Mouse (Mus musculus) naive thymus-derived CD4-positive, alpha-beta T cell, adult 2 months (primary cell): ENCODE data around the gene Pcif1.
A peak's percentile ranks its signal among the peaks of the same experiment; 100 is the strongest.

Experiments used
- DNase-seq: peaks from one replicate; pipeline ENCODE4 v3.0.0-alpha.2; 2011; ENCODE audit warnings: low read depth

The Pcif1 gene

DNA sequence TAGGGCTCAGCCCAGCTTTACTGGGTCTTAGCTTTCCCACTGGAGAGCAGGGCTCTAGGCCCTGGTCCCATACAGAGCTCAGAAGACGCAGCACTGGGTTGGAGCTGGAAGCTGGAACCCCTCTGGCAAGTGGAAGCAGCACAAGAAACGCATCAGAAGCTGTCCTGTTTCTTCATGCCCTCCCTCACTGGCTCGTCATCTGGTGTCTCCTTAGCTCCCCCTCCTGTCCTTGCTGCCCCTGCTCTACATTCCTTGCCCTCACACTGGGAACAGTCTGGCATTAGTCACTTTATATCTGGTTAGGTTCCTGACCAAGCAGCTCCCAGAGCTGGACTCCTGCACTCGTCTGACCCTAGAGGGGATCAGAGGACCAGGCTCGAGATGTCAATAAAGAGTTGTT is 14.9 kb downstream of the Pcif1 start:
- no peak for DNase-seq

DNA sequence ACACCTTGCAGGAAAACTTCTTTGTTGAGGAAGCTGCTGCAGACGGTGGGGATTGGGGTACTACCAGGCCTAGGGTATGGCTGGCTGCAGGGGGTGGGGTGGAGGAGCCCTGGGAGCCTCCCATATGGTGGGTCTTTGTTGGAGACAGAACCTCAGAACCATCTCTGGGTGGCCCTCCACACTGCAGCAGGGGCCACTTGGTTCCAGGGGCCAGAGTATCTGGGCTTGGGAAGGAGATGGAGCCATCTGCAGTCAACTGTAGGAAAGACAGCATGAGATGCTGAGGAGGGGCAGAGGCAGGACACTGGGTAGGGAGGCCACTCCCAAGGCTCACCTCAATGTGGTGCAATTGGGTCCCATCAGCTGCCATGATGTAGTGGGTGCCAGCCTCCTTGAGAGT is 15.5 kb downstream of the Pcif1 start:
- DNase-seq: no peak

DNA sequence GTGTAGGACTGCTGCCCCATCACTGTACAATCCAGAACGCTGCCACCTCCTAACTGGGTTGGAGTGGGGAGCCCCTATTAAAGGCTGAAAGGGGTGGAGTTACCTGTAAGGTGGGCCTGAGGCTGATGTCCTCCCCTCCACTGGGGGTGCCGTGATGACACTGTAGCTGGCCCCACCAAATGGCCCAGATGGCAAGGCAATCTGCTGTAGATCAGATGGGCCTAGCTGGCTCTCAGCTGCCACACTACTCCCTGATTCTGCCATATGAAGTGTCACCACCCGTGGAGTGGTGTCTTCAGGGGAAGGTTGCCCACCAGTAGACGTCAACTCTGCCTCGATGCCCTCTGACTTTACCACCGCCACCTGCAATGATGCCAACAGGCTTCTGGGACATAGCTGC is 16.8 kb downstream of the Pcif1 start:
- DNase-seq: no peak

DNA sequence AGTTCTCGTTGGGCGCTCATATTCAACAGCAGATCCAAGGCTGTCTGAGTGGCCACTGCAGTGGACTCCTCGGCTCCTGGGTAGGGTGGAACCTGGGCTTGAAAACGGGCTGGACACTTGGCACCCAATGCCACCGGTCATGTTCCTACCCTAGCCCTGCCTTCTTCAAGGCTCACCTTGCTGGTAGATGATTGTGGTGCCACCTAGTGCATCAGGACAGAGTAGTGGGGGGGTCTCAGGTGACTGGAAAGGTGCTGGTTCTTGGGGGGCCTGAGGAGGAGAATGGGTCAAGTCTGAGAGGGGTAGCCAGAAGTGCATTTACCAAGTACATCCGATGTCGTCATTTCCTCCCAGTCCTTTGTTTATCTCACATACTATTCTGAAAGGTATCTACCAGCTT is 18.9 kb downstream of the Pcif1 start:
- no peak for DNase-seq

DNA sequence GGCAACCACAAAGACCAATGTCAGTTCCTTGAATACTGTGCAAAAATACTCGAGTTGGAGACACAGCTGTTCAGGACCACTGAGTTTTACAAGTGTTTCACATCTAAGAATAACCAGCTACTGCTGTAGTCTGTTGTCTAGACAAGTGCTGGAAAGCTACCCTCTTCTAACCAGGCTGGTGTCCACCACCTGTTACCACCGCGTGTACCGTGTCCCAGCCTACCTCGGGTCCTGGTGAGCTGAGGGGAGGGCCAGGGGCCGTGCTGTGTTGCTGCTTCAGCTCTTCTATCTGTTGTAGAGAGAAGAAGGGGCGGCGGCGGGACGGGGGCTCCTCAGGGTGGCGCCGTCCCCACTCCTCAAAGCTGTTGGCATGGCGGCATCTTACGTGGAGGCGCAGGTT is 19.9 kb downstream of the Pcif1 start:
- no peak for DNase-seq

DNA sequence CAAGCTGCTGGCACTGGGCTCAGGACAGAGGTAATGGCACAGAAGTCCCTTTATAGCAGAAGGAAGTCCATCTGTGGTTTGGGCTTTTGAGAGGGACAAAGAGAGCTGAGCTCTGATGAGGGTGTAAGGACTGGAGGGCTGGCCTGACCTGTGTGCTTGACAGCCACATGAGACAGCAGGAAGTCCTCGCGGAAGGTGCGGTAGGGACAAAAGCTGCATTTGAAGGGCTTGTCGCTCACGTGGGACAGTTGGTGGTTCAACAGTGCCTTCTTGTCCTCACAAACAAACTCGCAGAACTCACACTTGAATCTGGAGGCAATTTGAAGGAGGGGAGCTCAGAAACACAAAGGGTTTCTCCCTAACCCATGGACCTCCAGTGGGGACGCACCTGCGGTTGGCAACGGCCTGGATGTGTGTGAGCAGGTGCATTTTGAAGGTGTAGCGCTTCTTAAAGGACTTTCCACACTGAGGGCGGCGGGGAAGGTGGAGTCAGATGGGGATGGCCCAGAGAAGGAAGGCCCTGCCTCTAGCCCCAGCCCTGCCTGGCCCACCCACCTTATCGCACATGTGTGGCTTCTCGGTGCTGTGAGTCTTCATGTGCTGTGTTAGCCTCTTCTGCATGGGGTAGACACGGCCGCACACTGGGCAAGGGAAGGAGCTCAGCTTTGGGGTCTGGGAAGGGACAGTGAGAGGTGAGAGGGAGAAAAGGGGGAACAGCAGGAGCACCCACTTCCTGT is 20.8 kb downstream of the Pcif1 start:
- peak; percentile 69 for DNase-seq

DNA sequence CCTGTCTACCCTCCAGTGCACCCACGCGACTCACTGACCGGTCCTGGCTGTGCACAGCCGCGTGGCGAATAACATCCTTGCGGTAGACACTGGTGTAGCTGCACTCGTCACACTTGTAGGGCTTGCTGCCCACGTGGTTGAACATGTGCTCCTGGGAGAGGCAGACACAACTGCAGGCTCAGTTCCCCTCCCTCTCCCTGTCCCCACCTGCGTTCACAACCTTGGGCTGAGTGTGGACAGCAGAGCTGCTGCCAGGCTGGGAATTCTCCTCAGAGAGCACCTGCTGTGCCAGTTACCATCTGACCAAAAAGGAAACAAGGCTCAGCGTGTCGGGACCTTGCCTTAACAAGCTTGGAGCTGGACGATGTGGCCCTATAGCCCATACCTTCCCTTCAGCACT is 22.3 kb downstream of the Pcif1 start:
- no peak for DNase-seq

DNA sequence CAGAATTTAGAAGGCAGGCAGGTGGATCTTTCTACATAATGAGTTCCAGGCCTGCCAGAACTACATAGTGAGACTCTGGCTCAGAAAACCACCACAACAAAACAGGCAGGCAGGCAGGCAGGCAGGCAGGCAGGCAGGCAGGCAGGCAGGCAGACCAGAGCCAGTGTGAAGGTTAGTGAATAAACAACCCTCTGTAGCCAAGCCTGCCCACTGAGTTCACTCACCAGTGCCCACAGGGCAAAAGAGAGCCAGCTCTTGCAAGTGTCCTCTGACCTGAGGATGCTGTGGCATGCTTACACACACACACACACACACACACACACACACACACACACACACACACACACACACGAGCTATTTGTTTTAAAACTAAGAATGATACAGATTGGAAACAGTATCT is 24.4 kb downstream of the Pcif1 start:
- DNase-seq: no peak

DNA sequence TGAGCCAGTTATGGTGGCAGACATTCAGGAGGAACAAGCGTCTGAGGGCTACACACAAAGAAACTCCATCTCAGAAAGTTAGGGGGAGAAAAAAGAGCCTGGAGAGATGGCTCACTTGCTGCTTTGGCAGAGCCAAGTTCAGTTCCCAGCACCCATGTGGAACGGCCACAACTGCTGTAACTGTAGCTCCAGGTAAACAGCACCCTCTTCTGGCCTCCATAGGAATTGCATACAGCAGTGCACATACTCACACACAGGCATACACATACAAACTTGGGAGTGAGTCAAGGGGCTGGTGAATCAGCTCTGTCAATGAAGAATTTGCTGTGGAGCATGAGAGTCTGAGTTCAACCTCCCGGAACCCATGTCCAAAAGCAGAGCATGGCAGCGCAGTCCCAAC is 27.0 kb downstream of the Pcif1 start:
- DNase-seq: peak; percentile 43

DNA sequence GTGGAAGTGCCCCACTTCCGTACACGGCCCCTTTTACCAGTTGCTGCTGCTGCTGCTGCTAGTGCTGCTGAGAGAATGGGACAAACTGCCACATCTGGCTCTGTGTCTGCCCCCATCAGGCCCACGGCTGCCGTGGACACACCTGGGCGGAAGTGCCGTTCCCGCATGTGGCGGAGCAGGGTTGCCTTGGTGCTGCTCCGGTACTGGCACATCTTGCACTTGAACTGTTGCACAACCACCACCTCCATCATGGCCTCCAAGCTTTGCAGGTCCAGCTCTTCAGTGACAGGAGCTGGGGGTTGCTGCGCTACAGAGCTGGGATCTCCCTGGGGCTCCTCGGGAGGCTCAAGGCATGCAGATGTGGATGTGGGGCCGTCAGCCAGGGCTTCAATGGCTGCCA is 28.4 kb downstream of the Pcif1 start:
- no peak for DNase-seq

DNA sequence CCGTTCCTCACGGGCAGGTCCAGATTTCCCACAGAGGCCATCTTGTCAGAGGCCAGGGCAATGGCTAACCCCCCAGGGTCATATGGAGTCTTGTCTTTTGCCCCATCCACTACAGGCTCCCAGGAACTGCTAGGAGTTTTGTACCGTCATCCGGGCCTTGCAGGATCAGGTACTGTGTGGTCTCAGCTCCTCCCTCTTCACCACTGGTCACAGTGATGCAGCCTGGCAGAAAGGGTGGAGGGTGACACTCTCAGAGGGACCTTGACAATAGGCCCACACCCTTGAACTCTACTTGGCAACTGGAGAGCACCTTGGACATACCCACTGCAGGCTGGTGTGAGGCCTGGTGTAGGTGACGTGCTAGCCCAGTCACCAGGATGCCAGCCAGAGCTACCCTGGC is 28.9 kb downstream of the Pcif1 start:
- DNase-seq: no peak

DNA sequence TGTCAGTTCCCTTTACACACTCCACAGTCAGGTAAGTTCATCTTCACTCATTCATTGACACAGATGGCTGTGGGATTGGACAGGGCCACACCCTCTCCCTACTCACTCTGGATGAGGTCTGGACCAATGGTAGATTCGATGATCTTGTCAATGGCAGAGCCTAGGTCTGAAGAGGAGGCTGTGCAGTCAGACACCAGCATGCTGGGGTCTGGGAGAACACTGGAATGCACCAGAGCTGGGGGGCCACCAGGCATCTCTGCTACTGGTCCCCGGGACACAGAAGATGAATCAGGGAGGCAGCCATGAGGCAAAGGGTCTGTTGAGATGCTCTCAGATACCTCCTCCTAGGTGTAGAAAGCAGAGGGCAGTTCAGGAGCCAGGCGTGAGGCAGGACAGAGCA is 30.0 kb downstream of the Pcif1 start:
- DNase-seq: no peak

DNA sequence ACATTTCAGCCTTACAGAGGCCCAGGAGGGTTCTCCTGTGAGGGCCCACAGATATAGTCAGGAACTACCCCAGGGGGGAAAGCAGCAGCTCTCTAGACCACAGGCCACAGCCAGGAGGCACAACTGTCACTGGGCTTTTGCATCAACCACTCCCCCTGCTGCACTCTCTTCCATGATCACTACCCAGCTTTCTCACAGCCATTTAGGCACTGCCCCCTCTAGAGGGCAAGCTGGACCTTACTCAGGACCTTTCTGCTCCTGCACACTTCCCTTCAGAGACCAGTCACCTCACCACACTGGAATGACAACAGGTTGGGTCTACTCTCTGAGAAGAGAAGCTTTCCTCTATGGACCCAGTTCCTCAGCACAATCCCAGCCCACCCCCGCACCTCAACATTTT is 30.4 kb downstream of the Pcif1 start:
- no peak for DNase-seq

DNA sequence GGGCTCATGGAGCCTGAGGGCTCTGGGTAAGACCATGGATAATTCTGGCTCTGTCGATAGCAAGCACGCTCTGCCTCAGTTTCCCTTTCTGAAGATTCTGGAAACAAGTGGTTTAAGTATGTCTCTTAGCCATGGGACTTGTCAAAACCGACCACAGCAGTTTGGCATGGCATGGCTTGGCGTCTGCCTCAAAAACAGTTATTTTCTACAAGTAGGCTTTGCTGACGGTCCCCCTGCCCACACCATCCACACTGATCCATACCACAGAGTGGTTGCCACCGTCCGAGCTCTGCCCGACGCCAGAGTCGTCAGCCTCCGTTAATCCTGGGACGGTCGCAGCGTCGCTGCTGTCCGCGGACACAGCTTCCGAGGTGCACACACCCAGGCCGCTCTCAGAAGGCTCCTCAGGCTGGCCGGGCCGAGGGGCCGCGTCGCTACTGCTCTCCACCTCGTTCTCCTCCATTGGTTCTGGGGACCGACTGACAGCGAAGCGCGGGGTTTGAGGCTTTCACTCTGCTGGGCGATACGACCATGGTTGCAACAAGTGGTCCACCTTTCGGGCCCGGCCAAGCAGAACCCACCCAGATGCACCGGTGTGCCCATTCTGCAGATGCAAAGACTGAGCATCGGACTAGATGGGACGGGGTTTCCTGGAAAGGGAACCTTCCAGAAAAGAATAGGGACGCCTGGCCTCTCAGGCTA is 31.4 kb downstream of the Pcif1 start:
- no peak for DNase-seq

DNA sequence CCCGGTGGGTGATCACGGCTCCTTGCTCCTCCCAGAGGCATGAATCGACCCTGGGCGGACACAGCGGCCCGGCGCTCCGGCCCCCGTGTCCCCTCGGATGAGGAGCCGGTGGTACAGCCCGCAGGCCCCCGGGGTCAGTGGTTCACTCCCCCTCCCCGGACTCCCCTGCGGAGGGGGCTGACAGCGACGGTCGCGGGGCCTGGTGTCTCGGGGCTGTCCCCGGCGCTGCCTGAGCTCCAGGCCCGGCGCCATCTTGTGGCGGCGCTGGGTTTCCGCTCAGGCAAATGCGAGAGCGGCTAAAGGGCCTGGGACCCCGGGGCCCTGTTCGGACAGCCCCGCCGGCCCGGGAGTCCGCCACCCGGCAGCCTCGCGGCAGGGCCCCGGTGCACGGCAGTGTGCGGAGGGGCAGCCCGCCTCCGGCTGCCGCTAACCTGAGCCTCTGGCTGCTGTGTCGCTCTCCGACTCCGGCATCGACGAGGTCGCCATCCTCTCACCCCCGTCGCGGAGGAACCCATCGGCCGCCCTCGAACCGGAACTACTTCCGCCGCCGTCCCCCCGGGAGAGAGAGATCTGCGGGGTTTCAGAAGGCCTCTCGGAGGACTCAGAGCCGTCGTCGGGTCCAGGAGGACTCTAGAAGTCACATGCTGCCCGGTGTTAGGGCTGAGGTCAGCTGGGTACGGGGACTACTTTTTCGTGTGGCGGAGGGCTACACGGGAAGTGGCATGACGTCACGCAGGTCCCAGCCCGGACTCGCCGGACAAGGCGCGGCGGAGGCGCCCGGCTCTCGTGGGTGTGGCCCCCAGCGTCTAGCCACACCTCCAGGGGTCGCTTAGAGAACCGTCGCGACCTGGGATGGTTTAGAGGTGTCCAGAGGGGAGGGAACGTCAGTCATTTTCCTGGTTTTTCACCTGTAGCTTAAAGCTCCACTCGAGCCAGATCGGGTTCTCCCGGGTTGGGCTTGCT is 32.3 kb downstream of the Pcif1 start, which contains the start of gene Zfp335:
Gene Zfp335, minus strand, starts transcription at position 672 of the 963 bp plus-strand sequence.
- peak; percentile 97 for DNase-seq

DNA sequence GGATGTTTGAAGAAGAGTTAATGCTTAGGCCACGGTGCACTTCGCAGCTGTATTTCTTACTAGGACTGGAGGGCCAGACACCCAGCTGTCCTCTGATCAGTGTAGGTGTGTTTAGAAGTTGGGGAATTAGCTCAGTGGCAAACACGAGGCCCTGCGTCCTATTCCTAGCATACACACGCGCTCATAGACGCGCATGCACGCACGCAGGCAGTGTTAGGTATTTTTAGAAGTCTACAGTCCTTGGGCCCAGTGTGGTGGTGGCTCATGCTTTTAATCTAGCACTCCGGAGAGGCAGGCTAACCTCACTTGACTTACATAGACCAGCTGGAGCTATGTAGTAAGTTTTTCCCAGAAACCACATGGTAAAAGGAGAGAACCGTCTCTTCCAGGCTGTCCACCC is 33.0 kb downstream of the Pcif1 start:
- DNase-seq: peak; percentile 84

DNA sequence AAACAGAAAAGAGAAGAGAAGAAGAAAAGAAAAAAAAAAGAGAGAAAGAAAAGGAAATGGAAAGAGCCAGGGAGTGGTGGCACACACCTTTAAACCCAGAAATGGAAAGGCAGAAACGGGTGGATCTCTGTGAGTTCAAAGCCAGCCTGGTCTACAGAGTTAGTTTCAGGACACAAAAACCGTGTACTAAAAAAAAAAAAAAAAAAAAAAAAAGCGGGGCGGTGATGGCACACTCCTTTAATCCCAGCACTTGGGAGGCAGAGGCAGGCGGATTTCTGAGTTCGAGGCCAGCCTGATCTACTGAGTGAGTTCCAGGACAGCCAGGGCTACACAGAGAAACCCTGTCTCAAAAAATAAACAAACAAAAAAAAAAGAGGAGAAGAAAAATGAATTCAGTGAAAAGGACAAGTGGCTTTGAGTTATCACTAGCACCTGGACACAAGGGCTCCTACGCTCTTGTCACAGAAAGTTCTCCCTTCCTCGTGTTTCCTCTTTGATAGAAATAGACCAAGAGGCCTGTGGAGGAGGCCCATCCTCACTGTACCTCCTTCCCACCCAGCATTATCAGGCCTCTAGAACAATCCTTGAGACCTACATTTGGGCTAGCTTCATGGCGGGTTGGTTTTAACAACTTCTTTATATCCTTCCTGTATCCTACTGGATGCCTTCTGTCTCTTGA is 33.8 kb downstream of the Pcif1 start:
- DNase-seq: no peak

DNA sequence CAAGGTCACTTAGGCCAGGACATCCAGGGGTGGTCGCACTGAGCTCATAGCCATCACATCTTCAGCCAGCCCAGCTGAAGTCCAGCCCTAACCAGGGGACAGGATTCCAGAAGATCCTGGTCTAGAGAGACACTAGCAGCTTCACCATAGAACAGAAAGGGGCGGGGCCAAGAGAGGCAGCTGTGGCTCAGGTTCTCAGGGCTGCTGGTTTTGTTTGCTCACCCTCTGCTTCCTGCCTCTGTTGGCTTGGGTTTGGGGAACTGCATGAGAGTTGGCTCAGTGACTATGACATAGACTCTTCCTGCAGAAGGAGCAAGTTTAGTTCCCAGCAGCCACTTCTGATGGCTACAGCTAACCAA is 34.3 kb downstream of the Pcif1 start:
- DNase-seq: peak; percentile 87

DNA sequence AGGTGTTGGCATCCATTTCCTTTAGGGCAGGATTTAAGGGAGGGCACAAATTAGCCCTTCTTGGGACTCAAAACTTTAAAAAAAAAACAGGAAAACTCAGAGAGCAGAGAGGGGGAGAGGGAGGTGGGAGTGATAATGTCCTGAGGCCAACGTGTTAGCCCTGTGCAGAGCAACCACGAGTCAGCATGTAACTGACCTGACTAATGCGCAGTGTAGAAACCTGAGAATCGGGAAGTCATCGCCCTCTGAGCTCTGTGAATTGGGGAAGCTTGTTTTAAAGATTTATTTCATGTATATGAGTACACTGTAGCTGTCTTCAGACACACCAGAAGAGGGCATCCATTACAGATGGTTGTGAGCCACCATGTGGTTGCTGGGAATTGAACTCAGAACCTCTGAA is 37.7 kb downstream of the Pcif1 start:
- no peak for DNase-seq

DNA sequence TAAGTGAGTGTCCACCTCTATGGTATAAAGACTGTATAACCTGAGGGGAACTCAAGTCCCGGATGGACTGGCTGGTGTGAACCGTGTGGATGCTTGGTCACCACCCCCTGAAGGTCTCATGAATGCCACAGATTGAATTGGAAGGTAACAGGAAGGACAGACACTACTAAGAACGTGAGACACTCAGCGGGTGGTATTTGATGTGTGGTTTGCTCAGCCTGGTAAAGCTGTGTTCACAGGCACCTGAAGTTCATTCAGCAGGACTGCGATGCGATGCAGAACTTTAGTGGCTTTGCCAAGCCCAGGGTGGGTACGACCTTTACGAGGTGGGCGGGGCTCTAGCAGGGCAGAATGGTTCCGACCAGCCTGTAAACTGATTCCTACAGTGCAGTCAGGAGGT is 38.3 kb downstream of the Pcif1 start:
- DNase-seq: peak; percentile 42

DNA sequence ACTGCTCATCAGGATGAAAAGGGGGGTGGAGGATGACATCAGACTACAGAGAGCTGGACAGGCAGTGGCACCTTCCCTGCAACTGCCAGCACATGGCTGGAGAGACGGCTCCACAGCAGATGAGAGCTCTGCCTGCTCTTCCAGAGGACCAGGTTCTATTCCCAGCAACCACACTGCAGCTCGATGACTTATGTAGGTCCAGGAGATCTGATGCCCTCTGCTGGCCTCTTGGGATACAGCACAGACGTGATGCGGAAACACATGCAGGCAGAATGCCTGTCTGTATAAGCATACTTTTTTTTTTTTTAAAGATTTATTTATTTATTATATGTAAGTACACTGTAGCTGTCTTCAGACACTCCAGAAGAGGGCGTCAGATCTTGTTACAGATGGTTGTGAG is 39.2 kb downstream of the Pcif1 start:
- DNase-seq: peak; percentile 76

DNA sequence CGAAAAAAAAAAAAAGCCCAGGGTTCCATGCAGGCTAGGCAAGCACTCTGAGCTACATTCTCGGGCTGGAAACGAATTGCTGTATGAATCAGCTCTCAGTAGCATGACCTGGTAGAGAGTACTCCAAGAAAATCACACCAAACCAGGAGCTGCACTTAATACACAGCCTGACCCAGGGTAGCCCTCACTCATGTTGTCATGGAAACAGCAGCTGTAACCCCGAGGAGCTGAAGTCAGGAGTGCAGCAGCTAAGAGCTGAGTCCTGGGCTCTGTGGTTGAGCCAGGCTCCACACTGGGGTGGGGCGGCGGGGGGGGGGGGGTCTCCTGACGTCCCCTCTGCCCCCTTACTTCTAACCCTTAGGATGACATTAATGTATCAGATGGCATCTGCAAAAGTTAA is 42.9 kb downstream of the Pcif1 start:
- DNase-seq: no peak
